Mouse (Mus musculus) macrophage (primary cell): ENCODE results near the gene Adat3. TPM values are rescaled to one million over a fixed set of nuclear protein-coding genes. Genes with fewer than 3 reads are reported as not detected.

Experiments
- polyA plus RNA-seq: library from polyadenylated mRNA; stranded (reverse); fragments of 250-400 nt; gene quantifications from 3 replicates; pipeline ENCODE4 v1.2.4, GENCODE M21; 2018; ENCODE audit warnings: inconsistent platforms

Gene Adat3
- polyA plus RNA-seq, 1 experiment from 2014 or later: 0.60 TPM

Other genes with a start within 250 kb of the Adat3 start
- not detected in 3 replicates for gene Plk5, start 246.4 kb upstream of the Adat3 start, polyA plus RNA-seq
- 4.1 to 6.2 TPM (median 6.0 TPM) in 3 replicates for gene Mex3d, start 215.2 kb upstream of the Adat3 start, polyA plus RNA-seq
- gene Mbd3, start 203.3 kb upstream of the Adat3 start, polyA plus RNA-seq: 64.4 to 92.6 TPM (median 64.4 TPM) in 3 replicates
- gene Uqcr11, start 196.1 kb upstream of the Adat3 start, polyA plus RNA-seq: 150 to 306 TPM (median 241 TPM) in 3 replicates
- 9.2 to 21.5 TPM (median 17.0 TPM) in 3 replicates for gene Tcf3, start 169.2 kb upstream of the Adat3 start, polyA plus RNA-seq
- not detected in 3 replicates for gene Onecut3, start 108.0 kb upstream of the Adat3 start, polyA plus RNA-seq
- 0.05 TPM in 1 of 3 replicates, not detected in the others for gene Atp8b3, start 63.8 kb upstream of the Adat3 start, polyA plus RNA-seq
- 14.2 to 19.1 TPM (median 18.5 TPM) in 3 replicates for gene Rexo1, start 41.3 kb upstream of the Adat3 start, polyA plus RNA-seq
- gene Klf16, start 25.6 kb upstream of the Adat3 start, polyA plus RNA-seq: 3.4 to 12.6 TPM (median 6.0 TPM) in 3 replicates
- 11.7 to 58.2 TPM (median 51.7 TPM) in 3 replicates for gene Abhd17a, start 12.5 kb upstream of the Adat3 start, polyA plus RNA-seq
- gene Scamp4, start within 50 bp of the Adat3 start, polyA plus RNA-seq: 34.4 to 66.1 TPM (median 53.0 TPM) in 3 replicates
- 0.44 to 1.1 TPM in 2 of 3 replicates, not detected in the other for gene Gm49322, start 3.1 kb downstream of the Adat3 start, polyA plus RNA-seq
- gene Csnk1g2, start 20.0 kb downstream of the Adat3 start, polyA plus RNA-seq: 66.6 to 78.0 TPM (median 74.8 TPM) in 3 replicates
- 16.9 to 26.0 TPM (median 21.9 TPM) in 3 replicates for gene Btbd2, start 54.2 kb downstream of the Adat3 start, polyA plus RNA-seq
- gene Mknk2, start 75.2 kb downstream of the Adat3 start, polyA plus RNA-seq: 75.7 to 134 TPM (median 82.8 TPM) in 3 replicates
- 34.5 to 48.6 TPM (median 44.2 TPM) in 3 replicates for gene Mob3a, start 99.1 kb downstream of the Adat3 start, polyA plus RNA-seq
- gene Izumo4, start 99.3 kb downstream of the Adat3 start, polyA plus RNA-seq: 1.9 to 5.5 TPM (median 2.3 TPM) in 3 replicates
- 92.5 to 126 TPM (median 111 TPM) in 3 replicates for gene Ap3d1, start 139.4 kb downstream of the Adat3 start, polyA plus RNA-seq
- 14.1 to 16.7 TPM (median 15.1 TPM) in 3 replicates for gene Dot1l, start 152.3 kb downstream of the Adat3 start, polyA plus RNA-seq
- gene Sf3a2, start 195.3 kb downstream of the Adat3 start, polyA plus RNA-seq: 30.3 to 61.7 TPM (median 44.0 TPM) in 3 replicates
- gene Plekhj1, start 195.7 kb downstream of the Adat3 start, polyA plus RNA-seq: 24.5 to 68.8 TPM (median 64.2 TPM) in 3 replicates
- 0.15 TPM in 1 of 3 replicates, not detected in the others for gene Amh, start 202.4 kb downstream of the Adat3 start, polyA plus RNA-seq
- gene Jsrp1, start 210.6 kb downstream of the Adat3 start, polyA plus RNA-seq: not detected in 3 replicates
- gene Oaz1, start 223.8 kb downstream of the Adat3 start, polyA plus RNA-seq: 170 to 604 TPM (median 522 TPM) in 3 replicates
- not detected in 3 replicates for gene Lingo3, start 241.2 kb downstream of the Adat3 start, polyA plus RNA-seq